Mouse (Mus musculus): Measurements from ENCODE around the gene Ly75. TPM values are rescaled to one million over a fixed set of nuclear protein-coding genes. Genes with fewer than 3 reads are reported as not detected.
A peak's percentile ranks its signal among the peaks of the same experiment; 100 is the strongest.

Gene Ly75
- polyA plus RNA-seq (2011; ENCODE audit: insufficient read length, low read depth, missing spikeins) = 13.7 and 20.2 TPM in 2 replicates

DNA sequence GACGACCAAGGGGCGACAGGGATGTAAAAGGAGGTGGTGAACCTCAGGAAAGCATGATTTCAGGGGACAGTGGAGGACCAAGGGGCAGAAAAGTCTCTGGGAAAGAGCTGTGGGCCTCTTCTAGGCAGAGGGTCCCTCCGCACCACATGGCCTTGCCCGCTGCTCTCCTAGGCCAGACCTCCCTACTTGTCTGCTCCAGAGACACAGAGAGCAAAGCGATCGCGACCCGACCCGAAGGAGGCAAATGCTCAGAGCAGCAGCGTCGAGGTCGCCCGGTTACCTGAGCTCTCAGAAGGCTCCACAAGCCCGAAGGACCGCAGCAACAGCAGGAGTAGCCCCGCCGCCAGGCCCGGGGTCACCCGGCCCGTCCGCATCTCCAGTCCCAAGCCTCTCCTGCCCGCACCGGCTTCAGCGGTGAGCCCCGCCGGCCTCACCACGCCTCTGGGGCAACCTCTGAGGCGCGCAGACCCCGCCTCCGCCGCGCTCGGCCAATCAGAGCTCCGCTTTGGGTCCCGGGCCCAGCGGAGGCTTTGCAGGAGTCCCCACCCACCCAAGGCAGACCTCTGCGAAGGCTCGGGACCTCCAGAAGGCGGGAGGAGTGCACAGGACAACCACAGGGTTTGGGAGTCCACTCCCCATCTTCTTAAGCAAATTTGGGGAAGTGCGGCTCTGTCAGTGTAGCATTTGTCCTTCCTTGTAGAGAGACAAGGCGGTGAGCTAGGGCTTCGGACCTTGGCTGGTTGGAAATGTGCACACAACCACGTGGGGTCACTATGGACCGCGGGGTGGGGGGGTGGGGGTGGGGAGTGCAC, at the start of gene Ly75:
Gene Ly75, minus strand, starts transcription at position 446 of the 812 bp plus-strand sequence.
- TF ChIP-seq CTCF (IDR thresholded peaks at IDR 0.05; ENCODE audit: borderline replicate concordance, insufficient read depth, low read length) (no peak), POLR2A (IDR thresholded peaks at IDR 0.05; ENCODE audit: low read depth, low read length) (peak; percentile 63)
- Histone ChIP-seq H3K4me1 (ENCODE audit: control insufficient read depth, insufficient read depth, low read length) (no peaks in the 10 kb centered on the region), H3K27ac (ENCODE audit: insufficient read depth, low read length) (no peak within 1 kb of the TSS)

DNA sequence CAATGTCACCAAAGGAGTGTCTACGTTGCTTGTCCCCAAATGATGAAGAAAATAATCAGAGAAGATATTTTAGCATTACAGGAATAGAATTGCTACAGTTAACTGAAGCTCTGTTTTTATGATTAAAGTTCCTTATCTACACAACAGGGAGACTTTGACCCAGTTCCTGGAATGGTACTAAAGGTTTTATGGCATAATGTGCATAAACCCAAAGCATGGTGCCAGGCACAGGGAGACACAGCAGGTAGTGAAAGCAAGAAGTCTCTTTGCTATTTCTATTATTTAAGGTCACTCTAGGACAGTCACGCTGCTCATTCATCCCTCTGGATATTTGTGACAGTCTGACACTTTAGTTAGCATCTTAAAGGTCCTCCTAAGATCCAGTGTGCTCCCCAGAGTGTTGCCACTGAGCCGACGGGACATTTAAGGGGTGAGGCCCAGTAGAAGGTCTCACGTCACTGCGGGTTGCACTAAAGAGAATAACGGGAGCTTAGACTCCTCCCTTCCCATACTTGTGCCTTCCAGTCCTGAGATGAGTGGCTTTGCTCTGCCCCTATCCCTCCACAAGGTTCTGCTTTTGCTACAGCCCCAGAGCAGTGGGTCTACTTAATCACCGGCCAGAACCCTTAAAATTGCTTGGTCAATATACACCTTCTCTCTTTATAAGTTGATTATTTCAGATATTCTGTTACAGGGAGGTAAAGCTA, 47.4 kb upstream of the Ly75 start:
- H3K4me3 ChIP-seq (ENCODE audit: insufficient read depth, low read length) = no peak overlapping the region
- H3K27ac ChIP-seq (ENCODE audit: insufficient read depth, low read length) = no peak overlapping the region
- H3K4me1 ChIP-seq (ENCODE audit: control insufficient read depth, insufficient read depth, low read length) = no peaks in the 10 kb centered on the region
- no peak for TF ChIP-seq POLR2A (IDR thresholded peaks at IDR 0.05; ENCODE audit: low read depth, low read length)
- no peak for TF ChIP-seq CTCF (IDR thresholded peaks at IDR 0.05; ENCODE audit: borderline replicate concordance, insufficient read depth, low read length)

More for the DNA sequence above, at the start of gene Ly75:
- peak within 1 kb of the TSS; percentile 59 for H3K4me3 ChIP-seq (ENCODE audit: insufficient read depth, low read length)

DNA sequence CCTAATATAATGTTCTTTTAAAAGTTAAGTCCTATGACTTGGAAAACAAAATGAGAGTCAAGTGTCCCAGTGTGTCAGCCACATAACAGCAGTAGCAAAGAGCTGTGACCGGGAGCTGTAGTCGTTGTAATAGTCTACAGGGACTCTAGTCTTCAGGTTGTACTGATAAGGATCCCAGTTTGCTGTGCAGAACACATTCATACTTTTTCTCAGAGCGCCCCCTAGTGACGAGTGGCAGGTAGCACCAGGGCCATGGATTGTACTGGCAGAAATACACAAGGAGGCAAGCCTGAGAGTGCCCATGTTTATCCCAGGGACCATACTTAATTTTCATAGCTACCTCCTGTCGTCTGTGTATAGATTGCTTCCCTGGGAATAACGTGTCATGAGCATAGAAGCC, 35.0 kb upstream of the Ly75 start:
- Histone ChIP-seq H3K27ac (ENCODE audit: insufficient read depth, low read length) (no peak overlapping the region), H3K4me1 (ENCODE audit: control insufficient read depth, insufficient read depth, low read length) (no peaks in the 10 kb centered on the region), H3K4me3 (ENCODE audit: insufficient read depth, low read length) (no peak overlapping the region)
- TF ChIP-seq POLR2A (IDR thresholded peaks at IDR 0.05; ENCODE audit: low read depth, low read length) (no peak), CTCF (IDR thresholded peaks at IDR 0.05; ENCODE audit: borderline replicate concordance, insufficient read depth, low read length) (peak; percentile 64; the same call in 1 of the 2 replicates)

DNA sequence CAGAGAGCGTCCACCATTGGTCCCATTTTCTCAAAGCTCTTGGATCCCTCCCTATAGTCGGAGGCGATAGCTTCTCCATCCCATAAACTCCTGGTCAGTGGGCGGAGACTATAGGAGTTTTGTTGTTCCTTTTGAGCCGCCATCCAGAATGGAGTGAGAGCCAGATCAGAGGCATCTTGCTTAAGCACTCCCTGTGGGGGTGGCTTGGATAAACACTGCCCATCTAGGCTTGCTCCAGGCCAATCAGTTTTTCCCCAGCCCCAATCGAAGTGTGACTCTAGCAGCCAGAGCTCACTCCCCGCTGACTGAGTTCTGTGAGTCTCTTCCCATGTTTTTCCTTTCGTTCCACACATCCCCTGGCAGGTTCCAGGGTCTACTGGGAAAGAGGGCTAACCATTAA, 31.2 kb upstream of the Ly75 start:
- H3K27ac ChIP-seq (ENCODE audit: insufficient read depth, low read length) = no peak overlapping the region
- no peaks in the 10 kb centered on the region for H3K4me1 ChIP-seq (ENCODE audit: control insufficient read depth, insufficient read depth, low read length)
- no peak overlapping the region for H3K4me3 ChIP-seq (ENCODE audit: insufficient read depth, low read length)
- no peak for TF ChIP-seq CTCF (IDR thresholded peaks at IDR 0.05; ENCODE audit: borderline replicate concordance, insufficient read depth, low read length)
- TF ChIP-seq POLR2A (IDR thresholded peaks at IDR 0.05; ENCODE audit: low read depth, low read length) = no peak

DNA sequence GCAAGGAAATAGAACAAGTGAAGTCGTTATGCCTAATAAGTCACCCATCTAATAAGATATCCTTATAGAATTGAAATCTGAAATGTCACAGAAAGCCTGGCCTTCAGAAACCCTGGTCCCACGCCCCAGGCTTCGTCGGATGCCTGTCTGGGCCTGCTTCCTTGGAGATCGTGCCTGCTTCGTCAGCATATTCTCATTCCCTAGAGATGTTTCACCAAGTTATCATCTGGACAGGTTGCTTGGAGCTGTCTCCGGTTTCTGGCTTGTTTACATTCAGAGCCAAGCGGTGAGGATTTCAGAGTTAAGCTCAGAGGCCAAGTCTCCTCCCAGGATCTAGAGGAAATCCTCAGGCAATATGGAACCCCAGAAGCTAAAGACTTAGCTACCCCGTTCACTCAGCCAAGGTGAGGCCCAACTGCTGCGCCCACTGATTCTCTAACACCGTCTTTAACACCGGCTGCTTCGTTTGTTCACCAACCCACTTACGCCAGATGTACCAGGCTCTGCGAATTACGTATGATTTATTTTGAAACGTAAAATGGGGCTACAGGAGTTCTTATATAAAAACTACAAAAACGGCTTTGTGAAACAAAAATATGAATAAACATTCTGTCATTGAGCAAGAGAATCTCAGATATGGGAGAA, 30.0 kb upstream of the Ly75 start:
- no peak overlapping the region for H3K4me3 ChIP-seq (ENCODE audit: insufficient read depth, low read length)
- TF ChIP-seq CTCF (IDR thresholded peaks at IDR 0.05; ENCODE audit: borderline replicate concordance, insufficient read depth, low read length) (no peak), POLR2A (IDR thresholded peaks at IDR 0.05; ENCODE audit: low read depth, low read length) (no peak)
- H3K4me1 ChIP-seq (ENCODE audit: control insufficient read depth, insufficient read depth, low read length) = no peaks in the 10 kb centered on the region
- no peak overlapping the region for H3K27ac ChIP-seq (ENCODE audit: insufficient read depth, low read length)

DNA sequence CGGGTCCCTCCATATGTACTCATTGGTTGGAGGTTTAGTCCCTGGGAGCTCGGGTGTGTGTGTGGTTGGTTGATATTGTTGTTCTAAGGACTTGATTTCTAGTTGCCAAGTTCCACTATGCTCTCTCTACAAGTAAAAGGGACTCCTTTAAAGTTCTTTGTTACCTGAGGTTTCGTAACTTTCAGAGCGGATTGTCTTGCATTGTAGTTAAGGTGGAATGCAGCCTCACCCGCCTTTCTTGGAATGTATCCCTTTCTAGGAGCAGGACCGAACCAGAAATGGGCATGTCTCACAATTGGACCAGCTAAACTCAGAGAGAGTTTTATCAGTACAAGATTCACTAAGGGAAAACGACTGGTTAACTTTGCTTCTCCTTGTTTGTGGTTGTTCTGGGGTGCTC, 28.1 kb upstream of the Ly75 start:
- Histone ChIP-seq H3K27ac (ENCODE audit: insufficient read depth, low read length) (no peak overlapping the region), H3K4me3 (ENCODE audit: insufficient read depth, low read length) (no peak overlapping the region), H3K4me1 (ENCODE audit: control insufficient read depth, insufficient read depth, low read length) (no peaks in the 10 kb centered on the region)
- no peak for TF ChIP-seq POLR2A (IDR thresholded peaks at IDR 0.05; ENCODE audit: low read depth, low read length)

DNA sequence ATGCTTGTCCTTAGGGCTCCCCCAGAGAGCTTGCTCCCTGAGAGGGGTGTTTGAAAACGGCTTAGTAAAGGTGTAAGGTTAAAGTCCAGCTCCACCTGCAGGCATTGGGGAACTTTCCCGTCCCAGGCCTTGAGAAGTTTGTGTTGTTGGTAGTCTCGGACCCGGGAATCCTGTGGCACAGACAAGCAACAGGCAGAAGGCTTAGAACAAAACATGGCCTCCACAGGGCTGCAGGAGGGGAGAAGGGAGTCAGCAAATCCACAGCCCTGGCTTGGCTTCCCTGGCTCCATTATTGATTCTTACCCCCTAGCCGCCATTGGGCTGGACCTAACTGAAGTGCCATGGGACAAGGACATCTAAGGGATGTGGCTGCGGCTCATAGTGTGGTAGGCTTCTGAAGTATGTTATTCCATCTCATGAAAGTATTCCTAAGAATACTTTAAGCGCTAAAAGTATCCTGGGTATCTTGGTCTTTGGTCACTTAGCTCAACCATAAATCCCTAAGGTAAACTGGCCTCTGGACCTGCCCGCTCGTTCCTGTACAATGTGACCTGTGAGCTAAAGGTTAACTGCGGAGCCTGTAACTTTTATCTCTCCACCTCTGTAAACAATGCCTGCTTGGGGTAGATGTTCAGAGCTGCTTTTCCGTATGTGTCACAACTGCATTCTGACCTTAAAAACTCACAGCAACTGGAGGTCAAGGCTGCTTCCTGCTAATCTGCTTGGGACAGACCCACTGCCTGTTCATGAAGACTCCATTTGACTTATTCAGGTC, 27.1 kb upstream of the Ly75 start:
- no peak for TF ChIP-seq POLR2A (IDR thresholded peaks at IDR 0.05; ENCODE audit: low read depth, low read length)
- TF ChIP-seq CTCF (IDR thresholded peaks at IDR 0.05; ENCODE audit: borderline replicate concordance, insufficient read depth, low read length) = no peak
- Histone ChIP-seq H3K4me1 (ENCODE audit: control insufficient read depth, insufficient read depth, low read length) (no peaks in the 10 kb centered on the region), H3K4me3 (ENCODE audit: insufficient read depth, low read length) (no peak overlapping the region), H3K27ac (ENCODE audit: insufficient read depth, low read length) (no peak overlapping the region)

DNA sequence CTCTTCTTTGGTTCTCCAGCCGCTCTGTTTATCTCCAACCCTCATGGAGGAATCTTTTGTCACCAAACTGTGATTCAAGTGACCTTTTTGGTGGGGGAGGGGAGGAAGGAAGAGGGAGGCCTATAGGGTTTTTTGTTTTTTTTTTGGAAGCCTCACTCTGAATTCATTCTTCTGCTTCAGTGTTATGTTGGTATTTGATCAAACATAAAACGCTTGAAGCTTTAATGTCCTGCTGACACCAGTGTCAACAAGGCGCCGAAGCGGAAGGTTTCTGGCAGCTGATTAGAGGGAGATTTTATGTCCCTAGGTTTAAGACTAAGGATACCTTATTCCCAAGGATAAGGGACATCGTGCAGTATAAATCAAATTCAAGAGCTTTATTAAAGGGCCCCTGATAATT, 26.1 kb upstream of the Ly75 start:
- H3K4me3 ChIP-seq (ENCODE audit: insufficient read depth, low read length) = no peak overlapping the region
- TF ChIP-seq POLR2A (IDR thresholded peaks at IDR 0.05; ENCODE audit: low read depth, low read length) (no peak), CTCF (IDR thresholded peaks at IDR 0.05; ENCODE audit: borderline replicate concordance, insufficient read depth, low read length) (no peak)
- no peak overlapping the region for H3K27ac ChIP-seq (ENCODE audit: insufficient read depth, low read length)
- H3K4me1 ChIP-seq (ENCODE audit: control insufficient read depth, insufficient read depth, low read length) = no peaks in the 10 kb centered on the region

DNA sequence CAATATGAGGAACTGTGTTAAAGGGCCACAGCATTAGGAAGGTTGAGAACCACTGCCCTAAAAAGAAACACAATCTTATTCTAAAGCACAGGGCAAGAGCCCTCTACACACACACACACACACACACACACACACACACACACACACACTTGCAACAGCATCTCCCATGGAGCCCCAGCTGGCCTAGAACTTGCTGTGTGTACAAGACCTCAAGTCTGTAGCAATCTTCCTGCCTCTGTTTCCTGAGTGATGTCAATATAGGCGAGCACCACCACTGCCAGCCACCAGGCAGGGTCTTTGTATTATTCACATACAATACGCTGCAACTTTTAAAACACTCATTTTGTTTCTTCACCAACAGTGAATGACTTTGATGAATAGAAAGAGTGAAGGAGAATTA, 24.3 kb upstream of the Ly75 start:
- Histone ChIP-seq H3K4me1 (ENCODE audit: control insufficient read depth, insufficient read depth, low read length) (no peaks in the 10 kb centered on the region), H3K4me3 (ENCODE audit: insufficient read depth, low read length) (no peak overlapping the region), H3K27ac (ENCODE audit: insufficient read depth, low read length) (no peak overlapping the region)
- TF ChIP-seq POLR2A (IDR thresholded peaks at IDR 0.05; ENCODE audit: low read depth, low read length) (no peak), CTCF (IDR thresholded peaks at IDR 0.05; ENCODE audit: borderline replicate concordance, insufficient read depth, low read length) (no peak)
